Mouse (Mus musculus): ENCODE measurements around the gene Poldip2.

The Poldip2 gene

DNA sequence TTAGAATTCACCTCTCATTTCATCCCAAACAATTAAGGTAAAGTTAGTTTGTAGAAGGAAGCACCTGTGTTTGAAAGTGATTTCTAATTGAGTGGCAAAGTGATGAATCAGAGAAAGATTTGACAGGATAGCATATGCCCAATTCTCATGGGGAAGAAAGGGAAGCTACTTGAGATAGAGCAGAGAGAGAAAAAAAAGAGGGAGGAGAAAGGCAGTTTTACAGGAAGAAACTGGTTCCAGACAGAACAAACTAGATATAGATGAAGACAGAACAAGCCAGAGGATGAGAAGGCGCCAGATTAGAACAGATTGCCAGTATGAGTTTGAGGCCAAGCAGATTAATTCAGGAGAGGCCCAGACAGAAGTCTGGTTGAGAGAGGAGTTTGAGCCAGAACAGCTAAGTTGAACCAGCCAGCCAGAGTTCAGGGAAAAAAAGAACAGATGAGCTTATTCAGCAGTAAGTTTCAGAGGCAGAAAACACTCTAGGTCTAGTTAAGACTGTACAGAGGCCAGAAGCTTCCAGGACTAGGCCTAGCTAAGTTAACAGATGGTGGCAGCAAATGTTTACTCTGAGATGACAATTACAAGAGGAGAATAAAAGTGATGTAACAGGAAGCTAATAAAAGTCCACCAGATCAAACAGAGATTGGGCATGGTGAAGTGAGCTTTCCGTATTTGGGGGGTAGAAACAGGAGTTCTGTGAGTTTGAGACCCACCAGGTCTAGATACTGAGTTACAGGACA, 35.9 kb downstream of the Poldip2 start:
- DNase-seq = no peak

GRCm38 (mm10) chr11:78549491-78549987, 37.5 kb downstream of the Poldip2 start:
- DNase-seq = no peak

DNA sequence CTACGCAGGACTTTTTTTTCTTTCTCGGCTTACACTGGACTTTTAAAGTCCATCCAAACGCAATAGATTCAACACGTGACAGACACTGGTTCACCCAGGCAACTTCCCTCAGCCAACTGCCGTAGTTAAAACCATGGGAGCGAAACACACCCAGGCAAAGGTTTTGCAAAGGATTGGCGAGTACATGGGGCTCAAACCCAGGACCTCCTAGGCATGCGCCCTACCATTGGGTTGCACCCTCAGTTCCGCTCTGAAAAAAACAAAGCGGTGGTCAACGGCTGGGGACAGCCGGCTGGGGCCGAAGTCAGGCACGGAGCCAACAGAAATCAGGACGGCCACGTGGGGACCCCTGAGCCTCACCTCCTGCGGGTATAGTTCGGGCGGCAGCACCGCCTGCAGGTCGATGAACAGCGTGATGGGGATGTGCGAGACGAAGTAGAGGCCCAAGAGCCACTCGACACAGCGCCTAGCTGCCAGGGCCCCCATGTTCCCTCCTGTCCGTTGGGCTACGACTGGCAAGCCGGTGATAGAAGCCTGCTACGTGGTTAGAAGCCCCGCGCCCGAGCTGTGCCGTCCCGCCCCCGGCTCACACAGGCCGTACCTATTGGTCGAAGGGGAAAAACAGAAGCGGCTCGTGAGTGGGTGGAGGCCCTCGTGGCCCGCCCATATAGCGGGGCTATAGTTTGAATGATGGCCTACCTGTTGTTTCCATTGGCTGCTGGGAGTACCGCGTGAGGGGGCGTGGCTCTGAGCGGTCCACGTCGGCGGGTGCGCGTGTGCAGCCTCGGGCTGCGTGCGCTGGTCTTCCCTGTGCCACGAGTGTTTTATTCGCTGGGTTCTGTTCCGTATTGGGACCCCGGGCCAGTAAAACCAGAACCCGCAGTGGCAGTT, 38.4 kb downstream of the Poldip2 start, which contains the start of gene Tmem97:
Gene Tmem97 (minus strand): TSS at position 610 of the 891 bp plus-strand sequence.
- DNase-seq = peak; percentile 94

DNA sequence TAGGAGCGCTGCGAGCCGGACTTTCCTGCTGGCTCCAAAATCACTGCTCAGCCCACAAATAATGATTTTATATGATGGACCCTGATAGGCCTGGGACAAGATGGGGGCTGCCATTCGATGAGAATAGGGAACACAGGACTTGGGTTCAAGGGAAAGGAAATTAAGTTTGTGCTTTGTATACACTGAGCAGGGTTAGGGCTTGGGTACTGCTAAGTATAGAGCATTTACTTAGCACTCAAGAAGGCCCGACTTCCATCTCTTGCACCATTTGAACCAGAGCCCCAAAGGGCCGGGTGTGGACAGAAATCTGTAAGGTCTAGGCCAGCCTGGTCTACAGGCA, 39.0 kb downstream of the Poldip2 start:
- DNase-seq = no peak

DNA sequence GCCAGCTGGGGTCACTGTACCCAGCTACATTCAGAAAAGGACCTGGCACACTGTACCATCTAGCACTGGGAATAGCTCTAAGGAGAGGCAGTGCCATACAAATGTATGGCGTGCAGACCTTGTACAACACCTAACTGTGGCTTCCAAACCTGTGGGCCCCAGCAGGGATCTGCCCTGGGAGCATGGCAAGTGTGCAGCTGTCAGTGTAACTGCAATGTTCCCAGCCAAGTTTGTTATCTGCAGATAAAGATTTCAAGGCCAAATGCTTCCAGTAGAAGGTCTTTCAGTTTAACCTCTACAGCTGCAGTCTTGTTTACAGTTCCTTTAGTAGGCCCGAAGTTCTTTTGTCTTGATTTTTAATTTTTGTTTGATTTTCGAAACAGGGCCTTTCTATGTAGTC, 43.6 kb downstream of the Poldip2 start:
- no peak for DNase-seq

DNA sequence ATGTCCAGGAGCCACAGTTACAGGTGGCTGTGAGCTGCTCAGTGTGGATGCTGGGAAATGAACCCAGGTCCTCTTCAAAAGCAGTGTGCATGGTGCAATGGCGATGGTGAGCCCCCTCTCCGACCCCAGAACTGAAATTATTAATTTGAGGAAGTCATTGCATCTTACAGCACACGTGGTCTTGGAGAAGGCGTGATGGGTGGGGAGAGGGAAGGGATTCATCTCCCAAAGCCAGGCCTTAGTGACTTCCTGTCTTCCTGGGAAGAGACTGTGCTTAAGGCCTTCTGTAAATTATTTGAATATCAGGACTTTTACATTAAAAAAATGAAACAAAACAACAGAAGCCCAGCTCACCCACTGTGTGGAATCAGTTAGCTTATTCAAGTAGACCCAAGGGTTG, 44.1 kb downstream of the Poldip2 start:
- DNase-seq = no peak

- DNase-seq = peak; percentile 61
These were observed 45.2 kb downstream of the Poldip2 start for GRCm38 (mm10) chr11:78557241-78557640.

DNA sequence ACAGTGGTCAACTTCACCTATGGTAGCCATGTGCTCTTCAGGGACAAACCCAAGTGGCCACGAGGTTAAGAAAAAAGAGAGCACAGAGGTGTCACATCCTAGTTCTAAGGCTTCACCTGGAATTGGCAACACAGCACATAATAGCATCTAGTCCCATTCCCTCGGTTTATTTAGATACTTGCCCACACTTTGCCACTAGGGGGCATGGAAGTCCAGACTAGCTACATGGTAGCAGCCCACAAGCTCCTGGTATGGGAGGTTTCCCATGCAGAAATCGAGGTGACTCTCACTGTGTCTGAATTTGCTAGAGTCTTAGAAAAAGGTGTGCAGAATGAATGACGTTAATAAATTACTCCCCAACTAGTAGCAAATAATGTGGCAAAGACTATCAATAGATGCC, 48.5 kb downstream of the Poldip2 start:
- peak; percentile 73 for DNase-seq

- DNase-seq = peak; percentile 31
These were observed 54.8 kb downstream of the Poldip2 start for GRCm38 (mm10) chr11:78566775-78567174.

DNA sequence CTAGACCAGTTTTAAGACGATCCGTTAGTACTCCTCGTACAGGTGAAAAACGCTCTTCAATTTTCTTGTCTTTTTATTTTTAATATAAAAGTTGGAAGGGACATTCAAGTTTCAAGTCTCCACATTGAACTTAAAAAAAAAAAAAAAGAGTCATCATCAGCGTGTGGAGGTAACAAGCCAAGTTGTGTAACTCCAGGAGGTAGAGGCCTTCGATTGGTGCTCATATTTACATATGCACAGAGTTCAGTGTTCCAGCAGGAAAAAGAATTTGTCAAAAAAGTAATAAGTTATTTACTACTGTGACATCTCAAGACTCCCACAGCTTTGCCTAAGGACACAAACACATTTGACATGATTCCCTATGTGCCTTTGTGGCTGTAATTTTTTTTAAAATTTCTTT, 55.6 kb downstream of the Poldip2 start:
- DNase-seq = no peak

- no peak for DNase-seq
These were observed 56.8 kb downstream of the Poldip2 start for GRCm38 (mm10) chr11:78568827-78569226.

DNA sequence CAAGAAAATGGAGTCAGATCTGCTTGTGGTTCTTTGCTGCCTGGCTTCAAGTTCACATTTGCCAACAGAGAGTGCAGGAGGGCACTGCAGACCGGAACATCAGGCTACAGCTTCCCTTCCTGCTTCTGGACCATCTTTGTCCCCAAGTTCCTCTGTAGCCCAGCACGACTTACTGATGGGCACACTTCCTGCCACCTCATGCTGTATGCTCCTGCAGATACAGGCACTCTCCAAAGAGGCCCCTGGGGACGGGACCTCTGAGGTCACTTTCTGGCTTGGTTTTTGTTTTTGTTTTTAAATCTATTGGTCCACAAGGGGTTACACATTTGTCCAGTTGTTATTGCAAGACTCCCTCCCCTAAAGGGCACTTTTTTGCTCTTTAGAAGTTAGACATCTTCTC, 57.8 kb downstream of the Poldip2 start:
- no peak for DNase-seq

GRCm38 (mm10) chr11:78571441-78571840, 59.4 kb downstream of the Poldip2 start:
- DNase-seq = no peak

DNA sequence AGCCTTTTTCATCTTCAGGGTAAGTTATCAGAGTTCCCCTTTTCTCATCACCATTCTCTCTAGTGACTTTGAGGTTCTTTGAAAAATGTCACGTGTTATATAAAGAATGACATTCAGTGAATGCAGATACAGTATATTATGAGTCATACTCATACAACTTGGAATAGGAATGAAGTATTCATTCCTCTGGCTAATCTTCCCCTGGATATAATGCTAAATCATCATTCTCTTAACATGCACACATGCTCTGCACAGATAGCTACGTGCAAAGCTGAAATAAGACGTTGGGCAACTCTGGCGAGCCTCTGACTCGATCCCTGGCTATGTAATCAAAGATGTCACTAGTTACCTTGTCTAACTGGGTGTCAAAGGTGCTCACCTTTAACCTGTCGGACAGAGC, 59.9 kb downstream of the Poldip2 start:
- no peak for DNase-seq

All from kidney, adult 18-20 months (tissue).